Mouse (Mus musculus) layer of hippocampus, adult 9-10 months (tissue): ENCODE results near the gene Dock10.

Source experiments
- DNase-seq: peaks from one replicate; pipeline ENCODE4 v3.0.0; 2022; ENCODE audit warnings: low spot score

The Dock10 gene

DNA sequence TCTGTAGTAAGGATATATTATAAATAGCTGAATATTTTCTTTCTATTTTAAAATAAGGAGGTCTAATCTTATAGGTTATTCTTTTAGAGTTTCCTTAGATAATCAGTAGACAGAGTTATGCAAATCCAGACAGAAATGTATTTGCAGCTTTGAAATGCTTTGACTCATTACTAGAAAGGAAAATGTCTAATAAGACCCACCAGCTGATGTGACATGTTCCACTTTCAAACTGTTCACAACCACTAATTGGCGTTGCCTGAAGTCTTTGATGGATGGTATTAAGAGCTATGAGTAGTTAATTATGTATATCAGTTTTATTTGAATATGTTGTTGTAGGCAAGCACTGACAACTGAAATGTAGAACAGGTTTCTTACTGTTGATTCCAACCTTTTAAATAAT lies 298.4 kb downstream of the Dock10 start:
- no peak for DNase-seq

DNA sequence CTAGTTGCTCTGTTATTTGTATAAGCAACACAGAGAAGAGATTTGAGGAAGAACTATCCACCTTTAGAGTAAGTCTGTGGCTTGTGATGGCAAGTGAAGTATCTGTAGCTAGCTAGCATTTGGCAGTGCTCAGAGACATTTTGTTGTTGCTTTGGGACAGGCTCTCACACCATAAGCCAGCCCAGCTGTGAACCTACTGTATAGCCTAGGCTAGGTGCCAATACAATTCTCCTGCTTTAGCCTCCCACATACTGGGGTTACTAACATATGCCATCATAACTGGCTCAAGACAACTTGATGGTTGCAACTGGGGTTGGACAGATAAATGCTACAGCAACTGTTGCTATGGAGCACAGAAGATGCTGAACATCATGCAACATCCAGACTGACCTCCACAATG lies 298.9 kb downstream of the Dock10 start:
- DNase-seq: no peak

DNA sequence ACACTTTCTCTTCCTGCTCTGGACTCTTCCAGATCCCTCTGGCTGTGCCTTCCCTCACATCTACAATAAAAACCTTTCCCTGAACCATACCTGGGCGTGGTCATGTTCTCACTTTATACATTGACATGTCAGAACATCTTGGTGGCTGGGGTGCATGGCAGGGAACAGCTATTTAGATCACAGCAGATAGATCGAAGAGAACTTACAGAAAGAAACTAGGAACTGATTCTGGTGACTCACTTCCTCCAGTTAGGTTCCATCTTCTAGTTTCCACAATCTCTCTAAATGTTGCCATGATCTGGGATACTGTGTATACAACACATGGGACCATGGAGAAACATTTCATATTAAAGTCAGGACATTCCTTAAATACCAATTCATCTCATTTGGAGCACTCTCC lies 304.4 kb downstream of the Dock10 start:
- no peak for DNase-seq

DNA sequence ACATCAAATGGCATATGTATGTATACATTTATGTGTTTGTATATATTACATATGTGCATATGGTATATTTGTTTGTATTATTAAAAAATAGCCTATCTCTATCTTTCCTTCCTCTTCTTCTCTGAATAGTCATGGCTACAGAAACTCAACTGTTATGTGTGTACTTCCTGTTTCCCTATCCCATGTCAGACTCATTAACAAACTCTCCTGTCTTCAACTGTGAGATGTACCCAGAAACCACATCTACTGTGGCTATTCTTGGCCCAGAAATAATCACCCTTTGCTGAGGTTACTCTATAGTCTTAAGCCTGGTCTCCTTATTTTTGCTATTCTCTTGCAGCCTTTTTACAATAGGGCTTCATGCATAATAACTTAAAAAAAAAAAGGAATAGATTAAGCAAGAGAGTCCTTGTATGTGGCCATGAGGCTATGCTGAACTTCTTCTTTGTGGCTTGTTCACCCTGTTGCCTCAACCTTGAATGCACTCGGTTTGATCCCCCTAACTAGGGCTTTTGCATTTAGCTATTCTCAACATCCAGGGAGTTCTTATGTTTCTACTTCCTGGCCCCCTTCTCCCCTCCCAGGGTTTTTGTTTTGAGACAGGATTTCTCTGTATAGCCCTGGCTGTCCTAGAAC lies 306.3 kb downstream of the Dock10 start:
- DNase-seq: no peak
